Mouse (Mus musculus): ENCODE data around the gene Olfr1286.

Olfr1286 gene

GRCm38 (mm10) chr2:111422931-111423330, at the start of gene Olfr1286:
Olfr1286 (minus strand) TSS chr2:111423115.
- DNase-seq (ENCODE audit: low spot score in 2 of 2): no peak

GRCm38 (mm10) chr2:111448842-111449241, 25.9 kb upstream of the Olfr1286 start, which contains the start of gene Olfr1287:
Olfr1287 (plus strand) TSS chr2:111449142.
- no peak for DNase-seq (ENCODE audit: low spot score in 2 of 2)

DNA sequence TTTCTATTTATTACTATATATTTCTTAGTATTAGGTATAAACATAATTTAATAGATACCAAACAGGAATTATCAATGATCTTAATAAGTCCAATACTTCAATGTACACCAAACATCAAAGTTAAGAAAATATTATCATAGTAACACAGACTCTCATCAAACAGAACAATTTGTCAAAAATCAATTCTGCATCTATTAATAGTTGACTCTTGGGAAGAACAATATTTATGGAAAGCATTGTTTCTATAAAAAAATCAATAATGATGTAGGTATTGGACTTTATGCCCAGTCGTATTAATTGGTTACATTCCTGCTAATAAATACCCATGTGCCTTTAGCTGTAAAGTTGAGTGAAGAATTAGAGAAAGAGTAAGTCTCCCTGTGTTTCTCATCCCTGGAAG, 47.7 kb downstream of the Olfr1286 start, which contains the start of gene Olfr1284:
Gene Olfr1284 (plus strand): TSS at position 301 of the 400 bp plus-strand sequence.
- DNase-seq (ENCODE audit: low spot score in 2 of 2): no peak
